Mouse (Mus musculus) cerebellum, postnatal 10 days (tissue): Measurements from ENCODE around the gene Ano8.

Source experiments
- DNase-seq, 2 experiments: peaks; one replicate each; pipeline ENCODE4 v3.0.0; 2021; ENCODE audit warnings: mixed read lengths in 2 of 2

Gene Ano8

GRCm38 (mm10) chr8:71470146-71470912 lies 15.4 kb downstream of the Ano8 start:
- DNase-seq = peak in 1 of 2 experiments; percentile 25

GRCm38 (mm10) chr8:71469411-71469810 lies 16.4 kb downstream of the Ano8 start:
- DNase-seq = peak; percentile 81

- DNase-seq = peak; percentile 98 to 99
Measured at GRCm38 (mm10) chr8:71468916-71469315, 16.8 kb downstream of the Ano8 start, which contains the start of gene Dda1. Gene Dda1 (plus strand): TSS chr8:71469199.

GRCm38 (mm10) chr8:71468001-71468400 lies 17.8 kb downstream of the Ano8 start:
- no peak for DNase-seq

GRCm38 (mm10) chr8:71467201-71467600 lies 18.6 kb downstream of the Ano8 start:
- DNase-seq = no peak

- DNase-seq = peak; percentile 36 to 40
Measured at GRCm38 (mm10) chr8:71466198-71466597, 19.6 kb downstream of the Ano8 start.

- DNase-seq = no peak
Measured at GRCm38 (mm10) chr8:71465733-71466132, 20.0 kb downstream of the Ano8 start.

- DNase-seq = peak; percentile 99
Measured at GRCm38 (mm10) chr8:71464513-71465500, 21.0 kb downstream of the Ano8 start, which contains the start of gene Mrpl34. Gene Mrpl34 (plus strand): TSS chr8:71464959.

- peak; percentile 99 for DNase-seq
Measured at GRCm38 (mm10) chr8:71463188-71464033, 22.4 kb downstream of the Ano8 start, which contains the start of gene Abhd8. Gene Abhd8 (minus strand): TSS chr8:71463655.

- DNase-seq = peak; percentile 69 to 74
Measured at GRCm38 (mm10) chr8:71462786-71463185, 23.0 kb downstream of the Ano8 start.

GRCm38 (mm10) chr8:71462191-71462590 lies 23.6 kb downstream of the Ano8 start:
- no peak for DNase-seq

GRCm38 (mm10) chr8:71461152-71461840 lies 24.5 kb downstream of the Ano8 start:
- peak in 1 of 2 experiments; percentile 39 for DNase-seq

- no peak for DNase-seq
Measured at GRCm38 (mm10) chr8:71460716-71461115, 25.0 kb downstream of the Ano8 start.

GRCm38 (mm10) chr8:71457659-71458270 lies 28.0 kb downstream of the Ano8 start:
- DNase-seq = peak; percentile 16 to 18

GRCm38 (mm10) chr8:71456906-71457305 lies 28.9 kb downstream of the Ano8 start:
- DNase-seq = no peak

- no peak for DNase-seq
Measured at GRCm38 (mm10) chr8:71454668-71455067, 31.1 kb downstream of the Ano8 start.

GRCm38 (mm10) chr8:71452669-71453068 lies 33.1 kb downstream of the Ano8 start:
- DNase-seq = no peak

- no peak for DNase-seq
Measured at GRCm38 (mm10) chr8:71451777-71452176, 34.0 kb downstream of the Ano8 start.

GRCm38 (mm10) chr8:71451337-71451736 lies 34.4 kb downstream of the Ano8 start:
- no peak for DNase-seq

GRCm38 (mm10) chr8:71445096-71445495 lies 40.7 kb downstream of the Ano8 start:
- no peak for DNase-seq

GRCm38 (mm10) chr8:71441404-71441803 lies 44.4 kb downstream of the Ano8 start:
- DNase-seq = peak; percentile 74 to 75
